Mouse (Mus musculus) hindbrain, embryonic 16.5 days (tissue): ENCODE results near the gene Dazap2. TPM values are rescaled to one million over a fixed set of nuclear protein-coding genes. Genes with fewer than 3 reads are reported as not detected.

Experiments used
- ATAC-seq: fragments of 200-750 bp; cut with Nextera tagmentation; 2 replicates; pipeline ENCODE4 v1.8.0; 2017; ENCODE audit warnings: moderate TSS enrichment, moderate library complexity
- H3K27ac ChIP-seq: fragments of 300-500 bp; sonication (generic); 2 replicates; pipeline ENCODE4 v1.5.1; 2014; ENCODE audit warnings: low read depth, mild to moderate bottlenecking, control low read depth, low read length, moderate library complexity
- H3K27me3 ChIP-seq: fragments of 300-500 bp; sonication (generic); replicated peaks from 2 replicates; pipeline ENCODE4 v1.6.1; 2014; ENCODE audit warnings: low read length; ENCODE audit not compliant: control insufficient read depth, insufficient read depth
- H3K36me3 ChIP-seq: fragments of 300-500 bp; sonication (generic); 2 replicates; pipeline ENCODE4 v1.6.1; 2014; ENCODE audit warnings: mild to moderate bottlenecking, low read length, moderate library complexity, mixed read lengths; ENCODE audit not compliant: control insufficient read depth, insufficient read depth
- H3K4me1 ChIP-seq: fragments of 300-500 bp; sonication (generic); 2 replicates; pipeline ENCODE4 v1.6.1; 2014; ENCODE audit warnings: low read depth, low read length; ENCODE audit not compliant: control insufficient read depth, insufficient read depth
- H3K4me2 ChIP-seq: fragments of 300-500 bp; sonication (generic); 2 replicates; pipeline ENCODE4 v1.6.1; 2014; ENCODE audit warnings: mild to moderate bottlenecking, low read length, control low read depth, moderate library complexity
- H3K4me3 ChIP-seq: fragments of 300-500 bp; sonication (generic); 2 replicates; pipeline ENCODE4 v1.5.1; 2014; ENCODE audit warnings: mild to moderate bottlenecking, low read length, control low read depth, moderate library complexity
- H3K9ac ChIP-seq: fragments of 300-500 bp; sonication (generic); 2 replicates; pipeline ENCODE4 v1.6.1; 2014; ENCODE audit warnings: low read depth, mild to moderate bottlenecking, control low read depth, low read length, moderate library complexity
- H3K9me3 ChIP-seq: fragments of 300-500 bp; sonication (generic); 2 replicates; pipeline ENCODE4 v1.6.1; 2014; ENCODE audit warnings: mild to moderate bottlenecking, low read length, moderate library complexity; ENCODE audit not compliant: control insufficient read depth
- WGBS: fragments of 180-500 bp; shearing (Covaris S2); extraction: QIAGEN DNeasy Blood & Tissue Kit; methylation state at CpG from one replicate; pipeline ENCODE4 v1.1.7; 2014; 5-methylcytosine and 5-hydroxymethylcytosine counted together
- polyA plus RNA-seq: library from polyadenylated mRNA; unstranded; fragments of >200 nt; fragmentation: Nextera tagmentation; extraction: Ambion mirVana; gene quantifications from 2 replicates; pipeline ENCODE4 v1.2.1, GENCODE M21; 2015

Dazap2 gene
- polyA plus RNA-seq, 1 experiment from 2014 or later = 123 TPM

GRCm38 (mm10) chr15:100639972-100640750 lies 25.0 kb downstream of the Dazap2 start:
- WGBS = 77% methylated on average over 16 of the region's 16 CpGs

GRCm38 (mm10) chr15:100641226-100641810 lies 26.2 kb downstream of the Dazap2 start:
- H3K9ac ChIP-seq = no peak overlapping the region
- H3K4me3 ChIP-seq = no peak overlapping the region
- peaks cover 14% of the 10 kb centered on the region for H3K27me3 ChIP-seq
- ATAC-seq = no peak
- 77% methylated on average over 12 of the region's 16 CpGs for WGBS
- no peaks in the 10 kb centered on the region for H3K9me3 ChIP-seq
- H3K27ac ChIP-seq = no peak overlapping the region
- H3K4me1 ChIP-seq = peaks cover 11% of the 10 kb centered on the region
- H3K4me2 ChIP-seq = no peak overlapping the region
- H3K36me3 ChIP-seq = no peaks in the 10 kb centered on the region

More at GRCm38 (mm10) chr15:100639972-100640750, 25.0 kb downstream of the Dazap2 start:
- Histone ChIP-seq H3K9ac (no peak overlapping the region), H3K27me3 (peaks cover 22% of the 10 kb centered on the region), H3K27ac (no peak overlapping the region), H3K4me3 (no peak overlapping the region), H3K4me2 (no peak overlapping the region), H3K36me3 (no peaks in the 10 kb centered on the region), H3K9me3 (no peaks in the 10 kb centered on the region), H3K4me1 (peaks cover 11% of the 10 kb centered on the region)
- ATAC-seq = no peak

- 99% methylated on average over 7 of the region's 7 CpGs for WGBS
- no peak overlapping the region for H3K4me2 ChIP-seq
- H3K27ac ChIP-seq = no peak overlapping the region
- H3K4me3 ChIP-seq = no peak overlapping the region
- no peak for ATAC-seq
- no peak overlapping the region for H3K9ac ChIP-seq
- no peaks in the 10 kb centered on the region for H3K36me3 ChIP-seq
- H3K9me3 ChIP-seq = no peaks in the 10 kb centered on the region
- no peaks in the 10 kb centered on the region for H3K4me1 ChIP-seq
- peaks cover 10% of the 10 kb centered on the region for H3K27me3 ChIP-seq
Observed at GRCm38 (mm10) chr15:100642451-100642850, 27.3 kb downstream of the Dazap2 start.

- Histone ChIP-seq H3K4me1 (no peaks in the 10 kb centered on the region), H3K9me3 (no peaks in the 10 kb centered on the region), H3K9ac (no peak overlapping the region), H3K36me3 (no peaks in the 10 kb centered on the region), H3K4me3 (no peak overlapping the region), H3K27ac (no peak overlapping the region), H3K27me3 (no peaks in the 10 kb centered on the region; the same call in 1 of the 2 replicates), H3K4me2 (no peak overlapping the region)
- ATAC-seq = no peak
- 85% methylated on average over 6 of the region's 6 CpGs for WGBS
Observed at GRCm38 (mm10) chr15:100646161-100646560, 31.0 kb downstream of the Dazap2 start.

- WGBS = 92% methylated on average over 10 of the region's 10 CpGs
- no peak overlapping the region for H3K4me2 ChIP-seq
- no peaks in the 10 kb centered on the region for H3K36me3 ChIP-seq
- no peak overlapping the region for H3K27ac ChIP-seq
- no peaks in the 10 kb centered on the region for H3K9me3 ChIP-seq
- ATAC-seq = no peak
- H3K9ac ChIP-seq = no peak overlapping the region
- H3K4me3 ChIP-seq = no peak overlapping the region
- H3K27me3 ChIP-seq = no peaks in the 10 kb centered on the region; the same call in 1 of the 2 replicates
- H3K4me1 ChIP-seq = no peaks in the 10 kb centered on the region
Observed at GRCm38 (mm10) chr15:100650111-100650510, 35.0 kb downstream of the Dazap2 start.

GRCm38 (mm10) chr15:100651610-100652009 lies 36.5 kb downstream of the Dazap2 start:
- no peak for ATAC-seq
- H3K27ac ChIP-seq = no peak overlapping the region
- no peaks in the 10 kb centered on the region for H3K4me1 ChIP-seq
- 88% methylated on average over 9 of the region's 9 CpGs for WGBS
- no peak overlapping the region for H3K4me3 ChIP-seq
- H3K36me3 ChIP-seq = no peaks in the 10 kb centered on the region
- no peak overlapping the region for H3K4me2 ChIP-seq
- H3K27me3 ChIP-seq = no peaks in the 10 kb centered on the region
- no peaks in the 10 kb centered on the region for H3K9me3 ChIP-seq
- H3K9ac ChIP-seq = no peak overlapping the region

- Histone ChIP-seq H3K27ac (no peak overlapping the region), H3K9ac (no peak overlapping the region), H3K4me2 (no peak overlapping the region), H3K27me3 (no peaks in the 10 kb centered on the region), H3K36me3 (no peaks in the 10 kb centered on the region), H3K4me3 (no peak overlapping the region), H3K4me1 (no peaks in the 10 kb centered on the region), H3K9me3 (no peaks in the 10 kb centered on the region)
- WGBS = 70% methylated on average over 1 of the region's 1 CpGs
- ATAC-seq = no peak
Observed at GRCm38 (mm10) chr15:100654271-100654670, 39.1 kb downstream of the Dazap2 start.

GRCm38 (mm10) chr15:100655201-100655600 lies 40.1 kb downstream of the Dazap2 start:
- no peaks in the 10 kb centered on the region for H3K4me1 ChIP-seq
- no peak overlapping the region for H3K9ac ChIP-seq
- H3K36me3 ChIP-seq = no peaks in the 10 kb centered on the region
- WGBS = 87% methylated on average over 5 of the region's 5 CpGs
- no peak overlapping the region for H3K4me2 ChIP-seq
- no peak overlapping the region for H3K27ac ChIP-seq
- ATAC-seq = no peak
- H3K4me3 ChIP-seq = no peak overlapping the region
- H3K27me3 ChIP-seq = no peaks in the 10 kb centered on the region
- no peaks in the 10 kb centered on the region for H3K9me3 ChIP-seq

- WGBS = 76% methylated on average over 9 of the region's 9 CpGs
- no peaks in the 10 kb centered on the region for H3K27me3 ChIP-seq
- H3K9ac ChIP-seq = no peak overlapping the region
- H3K9me3 ChIP-seq = no peaks in the 10 kb centered on the region
- no peaks in the 10 kb centered on the region for H3K36me3 ChIP-seq
- no peaks in the 10 kb centered on the region for H3K4me1 ChIP-seq
- no peak overlapping the region for H3K4me2 ChIP-seq
- ATAC-seq = no peak
- no peak overlapping the region for H3K4me3 ChIP-seq
- no peak overlapping the region for H3K27ac ChIP-seq
Observed at GRCm38 (mm10) chr15:100660306-100660705, 45.2 kb downstream of the Dazap2 start.
